Mouse (Mus musculus) hindbrain, embryonic 14.5 days (tissue): ENCODE measurements around the gene Ccpg1os. TPM values are rescaled to one million over a fixed set of nuclear protein-coding genes. Genes with fewer than 3 reads are reported as not detected.

Source experiments
- ATAC-seq: fragments of 200-750 bp; cut with Nextera tagmentation; 2 replicates; pipeline ENCODE4 v1.8.0; 2017; ENCODE audit warnings: moderate number of reproducible peaks, mild to moderate bottlenecking, moderate TSS enrichment, moderate library complexity; ENCODE audit not compliant: low FRiP score
- DNase-seq: peaks from one replicate; pipeline ENCODE4 v3.0.0-alpha.2; 2015; ENCODE audit warnings: low spot score
- H3K27ac ChIP-seq: fragments of 300-500 bp; sonication (generic); 2 replicates; pipeline ENCODE4 v1.5.1; 2014; ENCODE audit warnings: mild to moderate bottlenecking, moderate library complexity
- H3K27me3 ChIP-seq: fragments of 300-500 bp; sonication (generic); 2 replicates; pipeline ENCODE4 v1.6.1; 2014; ENCODE audit warnings: mild to moderate bottlenecking, low read length, mixed read lengths; ENCODE audit not compliant: control insufficient read depth, insufficient read depth
- H3K36me3 ChIP-seq: fragments of 300-500 bp; sonication (generic); replicated peaks from 2 replicates; pipeline ENCODE4 v1.6.1; 2014; ENCODE audit not compliant: control insufficient read depth, insufficient read depth
- H3K4me1 ChIP-seq: fragments of 300-500 bp; sonication (generic); replicated peaks from 2 replicates; pipeline ENCODE4 v1.6.1; 2014; ENCODE audit warnings: antibody characterized with exemption, low read length, mixed read lengths; ENCODE audit not compliant: control insufficient read depth, insufficient read depth
- H3K4me2 ChIP-seq: fragments of 300-500 bp; sonication (generic); replicated peaks from 2 replicates; pipeline ENCODE4 v1.6.1; 2014; ENCODE audit warnings: mild to moderate bottlenecking, moderate library complexity
- H3K4me3 ChIP-seq: fragments of 300-500 bp; sonication (generic); replicated peaks from 2 replicates; pipeline ENCODE4 v1.5.1; 2014; ENCODE audit warnings: mild to moderate bottlenecking, low read length
- H3K9ac ChIP-seq: fragments of 300-500 bp; sonication (generic); 2 replicates; pipeline ENCODE4 v1.6.1; 2014
- H3K9me3 ChIP-seq: fragments of 300-500 bp; sonication (generic); 2 replicates; pipeline ENCODE4 v1.6.1; 2016; ENCODE audit warnings: low read length; ENCODE audit not compliant: control insufficient read depth
- WGBS: fragments of 180-500 bp; shearing (Covaris S2); extraction: QIAGEN DNeasy Blood & Tissue Kit; methylation state at CpG from one replicate; pipeline ENCODE4 v1.1.7; 2014; 5-methylcytosine and 5-hydroxymethylcytosine counted together
- polyA plus RNA-seq: library from polyadenylated mRNA; unstranded; fragments of >200 nt; fragmentation: Nextera tagmentation; extraction: Ambion mirVana; gene quantifications from 2 replicates; pipeline ENCODE4 v1.2.1, GENCODE M21; 2014

Ccpg1os gene
- polyA plus RNA-seq, 1 experiment from 2014 or later = 27.1 TPM

GRCm38 (mm10) chr9:73008384-73008783 lies 23.2 kb upstream of the Ccpg1os start:
- H3K4me2 ChIP-seq = no peak overlapping the region
- H3K4me3 ChIP-seq = no peak overlapping the region
- no peak for DNase-seq
- H3K9me3 ChIP-seq = no peaks in the 10 kb centered on the region
- H3K4me1 ChIP-seq = no peaks in the 10 kb centered on the region
- no peak overlapping the region for H3K27ac ChIP-seq
- ATAC-seq = no peak
- peaks cover 77% of the 10 kb centered on the region for H3K36me3 ChIP-seq
- H3K9ac ChIP-seq = no peak overlapping the region
- 81% methylated on average over 3 of the region's 3 CpGs for WGBS
- H3K27me3 ChIP-seq = no peaks in the 10 kb centered on the region

- no peaks in the 10 kb centered on the region for H3K9me3 ChIP-seq
- no peaks in the 10 kb centered on the region for H3K4me1 ChIP-seq
- no peak overlapping the region for H3K27ac ChIP-seq
- DNase-seq (no peak), ATAC-seq (no peak)
- H3K4me3 ChIP-seq = no peak overlapping the region
- no peak overlapping the region for H3K4me2 ChIP-seq
- H3K27me3 ChIP-seq = no peaks in the 10 kb centered on the region
- 94% methylated on average over 3 of the region's 3 CpGs for WGBS
- no peak overlapping the region for H3K9ac ChIP-seq
- H3K36me3 ChIP-seq = peaks cover 69% of the 10 kb centered on the region
These were observed 21.0 kb upstream of the Ccpg1os start for GRCm38 (mm10) chr9:73006175-73006574.

- 89% methylated on average over 6 of the region's 6 CpGs for whole genome bisulfite sequencing
- no peaks in the 10 kb centered on the region for H3K9me3 ChIP-seq
- H3K36me3 ChIP-seq = peaks cover 68% of the 10 kb centered on the region
- ATAC-seq (no peak), DNase-seq (no peak)
- H3K4me3 ChIP-seq = no peak overlapping the region
- H3K9ac ChIP-seq = no peak overlapping the region
- no peak overlapping the region for H3K27ac ChIP-seq
- no peak overlapping the region for H3K4me2 ChIP-seq
- H3K4me1 ChIP-seq = no peaks in the 10 kb centered on the region
- H3K27me3 ChIP-seq = no peaks in the 10 kb centered on the region
These were observed 19.9 kb upstream of the Ccpg1os start for GRCm38 (mm10) chr9:73005106-73005505.

- 91% methylated on average over 8 of the region's 8 CpGs for whole genome bisulfite sequencing
- ATAC-seq (no peak), DNase-seq (no peak)
- Histone ChIP-seq H3K27ac (no peak overlapping the region), H3K4me2 (no peak overlapping the region), H3K4me3 (no peak overlapping the region), H3K27me3 (no peaks in the 10 kb centered on the region), H3K9ac (no peak overlapping the region), H3K9me3 (no peaks in the 10 kb centered on the region), H3K4me1 (no peaks in the 10 kb centered on the region), H3K36me3 (peaks cover 69% of the 10 kb centered on the region)
These were observed 18.9 kb upstream of the Ccpg1os start for GRCm38 (mm10) chr9:73004076-73004475.

GRCm38 (mm10) chr9:73002177-73002576 lies 17.0 kb upstream of the Ccpg1os start:
- 72% methylated on average over 3 of the region's 3 CpGs for WGBS
- DNase-seq (no peak), ATAC-seq (no peak)
- Histone ChIP-seq H3K4me3 (no peak overlapping the region), H3K27me3 (no peaks in the 10 kb centered on the region), H3K4me2 (no peak overlapping the region), H3K4me1 (no peaks in the 10 kb centered on the region), H3K9me3 (no peaks in the 10 kb centered on the region), H3K9ac (no peak overlapping the region), H3K27ac (no peak overlapping the region), H3K36me3 (peaks cover 56% of the 10 kb centered on the region)

- H3K27me3 ChIP-seq = no peaks in the 10 kb centered on the region
- H3K4me3 ChIP-seq = no peak overlapping the region
- H3K4me1 ChIP-seq = no peaks in the 10 kb centered on the region
- H3K4me2 ChIP-seq = no peak overlapping the region
- no peak overlapping the region for H3K9ac ChIP-seq
- ATAC-seq = no peak
- H3K27ac ChIP-seq = no peak overlapping the region
- no peak for DNase-seq
- H3K36me3 ChIP-seq = peaks cover 51% of the 10 kb centered on the region
- WGBS = 89% methylated on average over 13 of the region's 13 CpGs
- H3K9me3 ChIP-seq = no peaks in the 10 kb centered on the region
These were observed 16.3 kb upstream of the Ccpg1os start for GRCm38 (mm10) chr9:73001314-73002011.

- ATAC-seq (no peak), DNase-seq (no peak)
- Histone ChIP-seq H3K9me3 (no peaks in the 10 kb centered on the region), H3K27ac (no peak overlapping the region), H3K4me2 (no peak overlapping the region), H3K9ac (no peak overlapping the region), H3K4me1 (no peaks in the 10 kb centered on the region), H3K4me3 (no peak overlapping the region), H3K27me3 (no peaks in the 10 kb centered on the region), H3K36me3 (peaks cover 42% of the 10 kb centered on the region)
- WGBS = 68% methylated on average over 2 of the region's 2 CpGs
These were observed 15.3 kb upstream of the Ccpg1os start for GRCm38 (mm10) chr9:73000487-73000886.

- Histone ChIP-seq H3K4me2 (no peak overlapping the region), H3K27ac (no peak overlapping the region), H3K9me3 (no peaks in the 10 kb centered on the region), H3K4me1 (no peaks in the 10 kb centered on the region), H3K27me3 (no peaks in the 10 kb centered on the region), H3K9ac (no peak overlapping the region), H3K36me3 (peaks cover 22% of the 10 kb centered on the region), H3K4me3 (no peak overlapping the region)
- ATAC-seq (no peak), DNase-seq (no peak)
- WGBS = 60% methylated on average over 7 of the region's 7 CpGs
These were observed 11.6 kb upstream of the Ccpg1os start for GRCm38 (mm10) chr9:72996806-72997205.

GRCm38 (mm10) chr9:72996167-72996566 lies 11.0 kb upstream of the Ccpg1os start:
- no peak overlapping the region for H3K4me2 ChIP-seq
- ATAC-seq (no peak), DNase-seq (no peak)
- peaks cover 15% of the 10 kb centered on the region for H3K36me3 ChIP-seq
- H3K4me1 ChIP-seq = no peaks in the 10 kb centered on the region
- no peak overlapping the region for H3K4me3 ChIP-seq
- H3K9me3 ChIP-seq = no peaks in the 10 kb centered on the region
- H3K27me3 ChIP-seq = no peaks in the 10 kb centered on the region
- no peak overlapping the region for H3K9ac ChIP-seq
- H3K27ac ChIP-seq = no peak overlapping the region

- no peak overlapping the region for H3K27ac ChIP-seq
- no peaks in the 10 kb centered on the region for H3K4me1 ChIP-seq
- H3K9ac ChIP-seq = no peak overlapping the region
- ATAC-seq (no peak), DNase-seq (no peak)
- no peak overlapping the region for H3K4me2 ChIP-seq
- no peaks in the 10 kb centered on the region for H3K36me3 ChIP-seq
- H3K9me3 ChIP-seq = no peaks in the 10 kb centered on the region
- no peaks in the 10 kb centered on the region for H3K27me3 ChIP-seq
- no peak overlapping the region for H3K4me3 ChIP-seq
- WGBS = 89% methylated on average over 5 of the region's 5 CpGs
These were observed 7.4 kb upstream of the Ccpg1os start for GRCm38 (mm10) chr9:72992576-72992975.
